Mouse (Mus musculus): ENCODE results near the gene Olfr1283. TPM values are rescaled to one million over a fixed set of nuclear protein-coding genes. Genes with fewer than 3 reads are reported as not detected.
"Not testable (repeated sequence)": the region's sequence is repeated elsewhere in the genome, so short reads cannot be mapped to it uniquely, and the experiment has no call there.

The Olfr1283 gene
- total RNA-seq (2021): not detected
- polyA plus RNA-seq (2012; rRNA removed): not detected in 2 replicates
- long read RNA-seq: 0 reads

GRCm38 (mm10) chr2:111366490-111366889 lies at the start of gene Olfr1283:
Gene Olfr1283 (plus strand): TSS chr2:111366790.
- Histone ChIP-seq H3K4me1 (ENCODE audit: control insufficient read depth, insufficient read depth, low read length) (no peaks in the 10 kb centered on the region), H3K79me2 (replicated peaks; ENCODE audit: control insufficient read depth, insufficient read depth, low read length) (no peaks in the 10 kb centered on the region), H3K36me3 (ENCODE audit: control insufficient read depth, insufficient read depth, low read length) (no peaks in the 10 kb centered on the region), H3K9ac (ENCODE audit: low read depth, low read length) (no peak within 1 kb of the TSS), H3K4me3 (no peak within 1 kb of the TSS), H3K27ac (no peak within 1 kb of the TSS), H3K27me3 (ENCODE audit: control insufficient read depth, insufficient read depth, low read length) (no peaks in the 10 kb centered on the region)
- WGBS: 60% methylated on average over 2 of the region's 2 CpGs
- no peak for DNase-seq
- intact Hi-C loops (cut with DNase I): no loop called here
- TF ChIP-seq POLR2A (IDR thresholded peaks at IDR 0.05; ENCODE audit: insufficient read depth, low read depth, low read length) (no peak), CTCF (IDR thresholded peaks at IDR 0.05) (no peak), EP300 (IDR thresholded peaks at IDR 0.05; ENCODE audit: insufficient read depth, low read depth, low read length) (no peak)

DNA sequence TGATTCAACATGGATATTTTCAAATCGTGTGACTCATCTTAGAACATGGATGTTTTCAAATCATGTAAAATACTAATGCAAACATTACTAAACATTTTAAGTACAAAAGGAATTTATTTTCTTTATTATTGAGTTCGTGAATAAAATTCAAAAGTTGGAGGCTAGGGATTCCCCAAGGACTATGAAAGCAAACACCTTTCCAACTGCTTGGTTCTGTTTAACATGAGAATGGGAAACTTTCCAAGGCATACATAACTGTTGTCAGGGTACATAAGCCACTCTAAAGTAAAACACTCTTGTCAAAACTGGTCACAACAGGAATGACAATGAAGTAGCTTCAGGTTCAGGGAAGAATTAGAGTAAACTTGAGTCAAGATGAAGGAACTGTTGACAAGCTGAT lies 40.4 kb upstream of the Olfr1283 start, which contains the start of gene Olfr1281:
Gene Olfr1281 (plus strand): TSS at position 301 of the 400 bp plus-strand sequence.
- Histone ChIP-seq H3K79me2 (replicated peaks; ENCODE audit: control insufficient read depth, insufficient read depth, low read length) (no peaks in the 10 kb centered on the region), H3K36me3 (ENCODE audit: control insufficient read depth, insufficient read depth, low read length) (no peaks in the 10 kb centered on the region), H3K27ac (no peak within 1 kb of the TSS), H3K27me3 (ENCODE audit: control insufficient read depth, insufficient read depth, low read length) (no peaks in the 10 kb centered on the region), H3K4me3 (no peak within 1 kb of the TSS), H3K4me1 (ENCODE audit: control insufficient read depth, insufficient read depth, low read length) (no peaks in the 10 kb centered on the region), H3K9ac (ENCODE audit: low read depth, low read length) (no peak within 1 kb of the TSS)
- TF ChIP-seq CTCF (IDR thresholded peaks at IDR 0.05) (no peak), EP300 (IDR thresholded peaks at IDR 0.05; ENCODE audit: insufficient read depth, low read depth, low read length) (no peak), POLR2A (IDR thresholded peaks at IDR 0.05; ENCODE audit: insufficient read depth, low read depth, low read length) (no peak)
- DNase-seq: no peak
- intact Hi-C loops (cut with DNase I): no loop called here
- WGBS: 42% methylated on average over 2 of the region's 2 CpGs

DNA sequence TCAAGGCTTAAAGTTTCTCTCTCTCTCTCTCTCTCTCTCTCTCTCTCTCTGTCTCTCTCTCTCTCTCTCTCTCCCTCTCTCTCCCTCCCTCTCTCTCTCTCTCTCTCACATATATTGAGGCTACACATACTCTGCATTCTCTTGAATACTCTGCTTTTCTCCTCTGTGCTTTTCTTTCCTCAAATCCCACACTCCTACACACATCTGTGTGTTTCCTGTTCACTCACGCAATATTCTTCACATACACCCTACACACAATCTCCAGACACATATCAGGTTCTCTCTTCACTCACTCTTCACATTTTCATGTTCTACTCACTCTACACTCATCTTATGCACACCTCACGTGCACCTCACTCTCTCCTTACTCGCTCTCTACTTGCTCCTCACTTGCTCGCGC lies 32.9 kb upstream of the Olfr1283 start:
- intact Hi-C loops (cut with DNase I): not testable (repeated sequence)

GRCm38 (mm10) chr2:111335976-111336375 lies 30.6 kb upstream of the Olfr1283 start, which contains the start of gene Olfr1282:
Gene Olfr1282 (minus strand): TSS chr2:111336076.
- intact Hi-C loops (cut with DNase I): no loop called here
- DNase-seq: no peak
- 53% methylated on average over 2 of the region's 2 CpGs for WGBS
- Histone ChIP-seq H3K4me3 (no peak within 1 kb of the TSS), H3K27me3 (ENCODE audit: control insufficient read depth, insufficient read depth, low read length) (no peaks in the 10 kb centered on the region), H3K27ac (no peak within 1 kb of the TSS), H3K4me1 (ENCODE audit: control insufficient read depth, insufficient read depth, low read length) (no peaks in the 10 kb centered on the region), H3K79me2 (replicated peaks; ENCODE audit: control insufficient read depth, insufficient read depth, low read length) (no peaks in the 10 kb centered on the region), H3K9ac (ENCODE audit: low read depth, low read length) (no peak within 1 kb of the TSS), H3K36me3 (ENCODE audit: control insufficient read depth, insufficient read depth, low read length) (no peaks in the 10 kb centered on the region)
- TF ChIP-seq EP300 (IDR thresholded peaks at IDR 0.05; ENCODE audit: insufficient read depth, low read depth, low read length) (no peak), CTCF (IDR thresholded peaks at IDR 0.05) (no peak), POLR2A (IDR thresholded peaks at IDR 0.05; ENCODE audit: insufficient read depth, low read depth, low read length) (no peak)

More for the DNA sequence above, 32.9 kb upstream of the Olfr1283 start:
- H3K27ac ChIP-seq; DNase-seq; H3K4me1 ChIP-seq (ENCODE audit: control insufficient read depth, insufficient read depth, low read length); H3K27me3 ChIP-seq (ENCODE audit: control insufficient read depth, insufficient read depth, low read length); H3K79me2 ChIP-seq (replicated peaks; ENCODE audit: control insufficient read depth, insufficient read depth, low read length); H3K9ac ChIP-seq (ENCODE audit: low read depth, low read length); H3K36me3 ChIP-seq (ENCODE audit: control insufficient read depth, insufficient read depth, low read length); H3K4me3 ChIP-seq: not testable (repeated sequence)
- WGBS: 79% methylated on average over 5 of the region's 5 CpGs

DNA sequence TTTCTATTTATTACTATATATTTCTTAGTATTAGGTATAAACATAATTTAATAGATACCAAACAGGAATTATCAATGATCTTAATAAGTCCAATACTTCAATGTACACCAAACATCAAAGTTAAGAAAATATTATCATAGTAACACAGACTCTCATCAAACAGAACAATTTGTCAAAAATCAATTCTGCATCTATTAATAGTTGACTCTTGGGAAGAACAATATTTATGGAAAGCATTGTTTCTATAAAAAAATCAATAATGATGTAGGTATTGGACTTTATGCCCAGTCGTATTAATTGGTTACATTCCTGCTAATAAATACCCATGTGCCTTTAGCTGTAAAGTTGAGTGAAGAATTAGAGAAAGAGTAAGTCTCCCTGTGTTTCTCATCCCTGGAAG lies 8.6 kb downstream of the Olfr1283 start, which contains the start of gene Olfr1284:
Gene Olfr1284 (plus strand): TSS at position 301 of the 400 bp plus-strand sequence.
- Histone ChIP-seq H3K4me1 (ENCODE audit: control insufficient read depth, insufficient read depth, low read length) (no peaks in the 10 kb centered on the region), H3K36me3 (ENCODE audit: control insufficient read depth, insufficient read depth, low read length) (no peaks in the 10 kb centered on the region), H3K79me2 (replicated peaks; ENCODE audit: control insufficient read depth, insufficient read depth, low read length) (no peaks in the 10 kb centered on the region), H3K27me3 (ENCODE audit: control insufficient read depth, insufficient read depth, low read length) (no peaks in the 10 kb centered on the region), H3K4me3 (no peak within 1 kb of the TSS), H3K27ac (no peak within 1 kb of the TSS), H3K9ac (ENCODE audit: low read depth, low read length) (no peak within 1 kb of the TSS)
- 73% methylated on average over 1 of the region's 1 CpGs for WGBS
- no peak for TF ChIP-seq POLR2A (IDR thresholded peaks at IDR 0.05; ENCODE audit: insufficient read depth, low read depth, low read length)
- no peak for TF ChIP-seq EP300 (IDR thresholded peaks at IDR 0.05; ENCODE audit: insufficient read depth, low read depth, low read length)
- no peak for TF ChIP-seq CTCF (IDR thresholded peaks at IDR 0.05)
- intact Hi-C loops (cut with DNase I): no loop called here
- DNase-seq: no peak

Other genes starting within 250 kb of the Olfr1283 start
- gene Gm15130, start 213.9 kb upstream of the Olfr1283 start, total RNA-seq (2021): not detected
- gene Gm15130, start 213.9 kb upstream of the Olfr1283 start, polyA plus RNA-seq (2012; rRNA removed): not detected in 2 replicates
- gene 4930430A15Rik, start 137.2 kb upstream of the Olfr1283 start, total RNA-seq (2021): not detected
- not detected in 2 replicates for gene 4930430A15Rik, start 137.2 kb upstream of the Olfr1283 start, polyA plus RNA-seq (2012; rRNA removed)
- not detected for gene Olfr1275, start 131.5 kb upstream of the Olfr1283 start, total RNA-seq (2021)
- not detected in 2 replicates for gene Olfr1275, start 131.5 kb upstream of the Olfr1283 start, polyA plus RNA-seq (2012; rRNA removed)
- not detected for gene Olfr1276, start 112.3 kb upstream of the Olfr1283 start, total RNA-seq (2021)
- not detected in 2 replicates for gene Olfr1276, start 112.3 kb upstream of the Olfr1283 start, polyA plus RNA-seq (2012; rRNA removed)
- not detected for gene Olfr1277, start 92.7 kb upstream of the Olfr1283 start, total RNA-seq (2021)
- not detected in 2 replicates for gene Olfr1277, start 92.7 kb upstream of the Olfr1283 start, polyA plus RNA-seq (2012; rRNA removed)
- not detected for gene Olfr1278, start 76.7 kb upstream of the Olfr1283 start, total RNA-seq (2021)
- not detected in 2 replicates for gene Olfr1278, start 76.7 kb upstream of the Olfr1283 start, polyA plus RNA-seq (2012; rRNA removed)
- not detected for gene Olfr1279, start 66.2 kb upstream of the Olfr1283 start, total RNA-seq (2021)
- not detected in 2 replicates for gene Olfr1279, start 66.2 kb upstream of the Olfr1283 start, polyA plus RNA-seq (2012; rRNA removed)
- gene Olfr1280, start 52.8 kb upstream of the Olfr1283 start, total RNA-seq (2021): not detected
- not detected in 2 replicates for gene Olfr1280, start 52.8 kb upstream of the Olfr1283 start, polyA plus RNA-seq (2012; rRNA removed)
- not detected for gene Olfr1281, start 40.3 kb upstream of the Olfr1283 start, total RNA-seq (2021)
- gene Olfr1281, start 40.3 kb upstream of the Olfr1283 start, polyA plus RNA-seq (2012; rRNA removed): not detected in 2 replicates
- gene Olfr1282, start 30.7 kb upstream of the Olfr1283 start, total RNA-seq (2021): not detected
- not detected in 2 replicates for gene Olfr1282, start 30.7 kb upstream of the Olfr1283 start, polyA plus RNA-seq (2012; rRNA removed)
- not detected for gene Olfr1284, start 8.7 kb downstream of the Olfr1283 start, total RNA-seq (2021)
- not detected in 2 replicates for gene Olfr1284, start 8.7 kb downstream of the Olfr1283 start, polyA plus RNA-seq (2012; rRNA removed)
- gene Olfr1286, start 56.3 kb downstream of the Olfr1283 start, total RNA-seq (2021): not detected
- not detected in 2 replicates for gene Olfr1286, start 56.3 kb downstream of the Olfr1283 start, polyA plus RNA-seq (2012; rRNA removed)
- not detected for gene Olfr1287, start 82.4 kb downstream of the Olfr1283 start, total RNA-seq (2021)
- not detected in 2 replicates for gene Olfr1287, start 82.4 kb downstream of the Olfr1283 start, polyA plus RNA-seq (2012; rRNA removed)
- gene Olfr1288, start 107.3 kb downstream of the Olfr1283 start, total RNA-seq (2021): not detected
- gene Olfr1288, start 107.3 kb downstream of the Olfr1283 start, polyA plus RNA-seq (2012; rRNA removed): not detected in 2 replicates
- not detected for gene Olfr1289, start 114.0 kb downstream of the Olfr1283 start, total RNA-seq (2021)
- gene Olfr1289, start 114.0 kb downstream of the Olfr1283 start, polyA plus RNA-seq (2012; rRNA removed): not detected in 2 replicates
- gene Olfr1290, start 127.0 kb downstream of the Olfr1283 start, total RNA-seq (2021): not detected
- gene Olfr1290, start 127.0 kb downstream of the Olfr1283 start, polyA plus RNA-seq (2012; rRNA removed): not detected in 2 replicates
- not detected for gene Olfr1291-ps1, start 130.4 kb downstream of the Olfr1283 start, total RNA-seq (2021)
- not detected in 2 replicates for gene Olfr1291-ps1, start 130.4 kb downstream of the Olfr1283 start, polyA plus RNA-seq (2012; rRNA removed)
- gene Olfr1293-ps, start 158.4 kb downstream of the Olfr1283 start, total RNA-seq (2021): not detected
- gene Olfr1293-ps, start 158.4 kb downstream of the Olfr1283 start, polyA plus RNA-seq (2012; rRNA removed): not detected in 2 replicates
- gene Olfr1294, start 173.5 kb downstream of the Olfr1283 start, total RNA-seq (2021): not detected
- gene Olfr1294, start 173.5 kb downstream of the Olfr1283 start, polyA plus RNA-seq (2012; rRNA removed): not detected in 2 replicates
- gene Olfr1295, start 202.9 kb downstream of the Olfr1283 start, total RNA-seq (2021): not detected
- not detected in 2 replicates for gene Olfr1295, start 202.9 kb downstream of the Olfr1283 start, polyA plus RNA-seq (2012; rRNA removed)